Mouse (Mus musculus) liver, postnatal 0 days (tissue): Measurements from ENCODE around the gene Gm20388.
A peak's percentile ranks its signal among the peaks of the same experiment; 100 is the strongest.

ENCODE experiments used
- CTCF ChIP-seq: sonication (generic); IDR thresholded peaks from 2 replicates; pipeline ENCODE4 v1.5.1; 2016; ENCODE audit warnings: antibody characterized with exemption, low read depth
- EP300 ChIP-seq: IDR thresholded peaks from 2 replicates; pipeline ENCODE4 v1.6.1; 2016; ENCODE audit warnings: antibody characterized with exemption, low read depth, mild to moderate bottlenecking

DNA sequence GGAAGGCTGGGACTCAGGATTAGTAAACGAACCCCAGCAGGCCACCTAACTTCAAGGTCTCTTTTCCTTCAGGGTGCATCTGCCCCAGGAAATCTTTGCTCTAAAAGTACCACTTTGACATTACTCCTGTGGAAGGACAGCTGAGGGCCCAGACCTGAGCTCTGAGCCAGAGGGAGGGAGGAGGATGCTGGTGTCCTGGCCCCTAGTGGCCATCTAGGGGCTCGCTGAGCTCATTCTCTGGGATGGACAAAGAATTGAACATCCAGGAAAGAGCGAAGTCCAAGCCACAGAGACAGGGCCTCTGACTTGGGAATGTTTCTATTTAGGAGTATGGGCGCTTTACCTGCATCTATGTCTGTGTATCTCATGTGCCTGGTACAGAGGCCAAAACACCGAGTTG lies 4441.0 kb downstream of the Gm20388 start:
- TF ChIP-seq CTCF (peak; percentile 42), EP300 (no peak)
